Mouse (Mus musculus): ENCODE data around the gene Adgrf3.
"Not testable (repeated sequence)": the region's sequence is repeated elsewhere in the genome, so short reads cannot be mapped to it uniquely, and the experiment has no call there.

Adgrf3 gene

DNA sequence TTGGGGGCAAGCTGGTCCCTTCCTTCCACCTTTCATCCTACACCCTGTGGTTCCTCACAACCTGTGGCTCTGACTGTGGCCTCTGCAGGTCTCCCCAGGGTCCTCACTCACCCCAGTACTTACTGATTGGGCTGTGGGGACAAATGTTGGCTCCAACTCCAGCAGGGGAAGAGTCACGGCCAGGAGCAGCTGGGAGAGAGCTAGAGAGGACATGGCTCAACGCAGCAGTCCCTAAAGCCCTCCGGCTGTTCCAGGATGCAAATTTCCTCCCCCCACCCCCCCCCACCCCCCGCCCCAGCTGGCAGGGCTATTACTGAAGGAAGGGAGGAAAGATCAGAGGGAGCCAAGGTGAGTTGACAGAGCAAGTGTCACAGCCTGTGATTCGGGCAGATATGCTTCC is at the start of gene Adgrf3:
Gene Adgrf3 (minus strand): TSS at position 230 of the 400 bp plus-strand sequence.
- no peak for ATAC-seq (ENCODE audit: low TSS enrichment)

DNA sequence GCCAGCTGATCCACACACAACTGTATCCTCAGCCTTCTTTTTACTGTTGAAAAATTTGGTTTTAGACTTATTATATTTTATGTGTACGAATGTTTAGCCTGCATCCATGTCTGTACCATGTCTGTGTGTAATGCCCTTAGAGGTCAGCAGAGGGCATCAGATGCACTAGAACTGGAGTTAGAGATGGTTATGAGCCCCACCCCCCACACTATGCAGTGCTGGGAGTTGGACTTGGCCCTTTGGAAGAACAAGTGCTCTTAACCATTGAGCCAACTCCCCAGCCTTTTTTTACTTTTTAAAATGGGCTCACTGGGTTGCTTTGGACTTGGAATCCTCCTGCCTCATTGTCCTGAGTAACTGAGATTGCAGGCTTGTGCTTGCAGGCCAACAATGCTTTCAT is 42.1 kb upstream of the Adgrf3 start:
- ATAC-seq (ENCODE audit: low TSS enrichment), result no peak

DNA sequence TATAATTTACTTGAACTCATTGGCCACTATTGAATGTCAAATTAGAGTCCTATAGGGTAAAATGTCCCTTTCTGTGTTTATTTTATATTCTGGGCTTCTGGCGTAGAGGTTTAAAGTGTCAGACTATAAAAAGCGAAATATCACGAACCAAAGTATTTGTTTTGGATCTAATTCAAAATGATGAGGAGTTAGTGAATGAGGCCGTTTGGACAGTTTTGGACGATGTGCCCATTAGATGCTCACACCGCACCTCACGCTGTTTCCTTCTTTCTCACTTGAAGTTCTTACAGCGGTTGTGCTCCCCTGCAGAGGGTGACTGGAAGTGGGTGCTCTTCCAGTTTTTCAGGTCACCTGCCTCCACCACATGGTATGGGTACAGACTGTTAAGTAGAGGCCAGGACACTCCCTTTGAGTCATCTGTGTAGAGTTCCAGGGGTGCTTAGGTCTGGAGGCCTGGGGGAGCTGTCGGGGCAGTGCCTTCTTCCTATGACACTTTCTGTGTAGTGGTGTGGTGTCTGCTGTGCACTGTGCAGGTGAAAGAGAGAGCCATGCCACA is 40.4 kb upstream of the Adgrf3 start:
- ATAC-seq (ENCODE audit: low TSS enrichment), result no peak

DNA sequence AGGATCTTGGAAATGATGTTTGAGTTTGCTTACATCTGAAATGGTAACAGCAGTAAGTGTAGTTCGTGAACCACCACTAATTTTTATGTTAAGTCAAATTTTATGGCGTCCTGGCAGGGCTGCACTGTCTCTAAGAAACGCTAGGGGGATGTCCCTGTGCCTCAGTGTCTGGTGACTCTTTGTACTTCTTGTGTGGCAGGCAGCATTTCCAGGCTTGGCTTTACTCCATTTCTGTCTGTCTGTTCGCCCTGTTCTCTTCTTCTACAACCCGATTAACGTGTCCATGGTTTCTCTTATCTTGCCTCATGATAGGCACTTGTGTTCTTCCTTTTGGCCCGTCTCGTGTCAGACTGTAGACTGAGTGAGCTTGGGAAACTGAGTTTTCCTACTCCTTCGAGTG is 38.2 kb upstream of the Adgrf3 start:
- ATAC-seq (ENCODE audit: low TSS enrichment), result no peak

DNA sequence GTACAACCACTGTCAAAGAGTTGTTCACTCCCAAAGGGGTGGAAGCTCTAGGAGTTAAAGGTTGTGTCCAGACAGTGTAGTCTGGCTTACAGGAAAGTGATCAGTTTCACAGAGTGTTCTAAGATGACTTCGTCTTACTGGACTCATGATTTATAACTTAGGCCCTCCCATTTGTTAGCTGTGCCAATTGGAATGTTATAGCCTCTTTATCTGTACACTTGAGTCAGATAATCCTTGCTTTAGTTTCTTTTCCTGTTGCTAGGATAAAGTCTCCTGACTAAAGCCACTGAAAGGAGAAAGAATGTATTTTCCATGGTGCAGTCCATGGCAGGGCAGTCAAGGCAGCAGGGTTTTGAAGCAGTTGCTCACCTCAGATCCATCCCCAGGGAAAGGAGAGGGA is 36.9 kb upstream of the Adgrf3 start:
- ATAC-seq (ENCODE audit: low TSS enrichment), result no peak

DNA sequence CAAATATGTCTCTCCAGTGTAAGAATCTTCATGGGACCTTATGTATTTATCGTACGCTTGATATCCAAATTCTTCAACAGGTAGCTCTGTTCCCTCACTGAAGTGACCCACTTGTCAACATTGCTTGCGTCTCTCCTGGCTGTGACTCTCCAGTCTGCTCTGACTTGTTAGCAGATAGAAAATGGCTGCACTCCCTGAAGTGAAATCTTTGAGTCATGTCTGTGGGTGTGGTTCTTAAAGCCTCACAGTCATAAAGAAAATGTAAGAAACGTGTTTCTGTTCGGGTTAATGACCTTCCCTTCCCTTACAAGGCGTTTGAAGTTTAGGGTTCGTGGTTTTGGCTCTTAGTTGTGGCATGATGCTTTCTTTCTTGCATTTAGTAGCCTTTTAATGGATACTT is 35.0 kb upstream of the Adgrf3 start:
- ATAC-seq (ENCODE audit: low TSS enrichment), result no peak

DNA sequence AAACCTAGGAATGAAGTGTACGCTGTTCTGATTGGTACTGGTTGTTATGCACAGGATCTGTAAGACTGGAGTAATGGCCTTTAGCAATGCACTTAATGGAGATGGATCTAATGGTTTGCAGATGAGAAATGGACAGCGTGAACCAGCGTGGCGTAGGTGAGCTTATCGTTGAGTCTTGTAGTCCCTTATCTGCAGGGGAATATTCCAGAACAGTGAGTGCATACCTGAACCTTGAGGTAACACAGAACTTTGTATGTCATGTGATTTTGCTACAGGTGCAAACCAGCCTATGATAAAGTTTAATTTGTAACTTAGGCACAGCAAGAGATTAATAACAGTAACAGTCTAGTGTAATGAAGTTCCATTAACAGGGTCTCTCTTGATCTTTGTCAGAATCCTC is 33.0 kb upstream of the Adgrf3 start:
- ATAC-seq (ENCODE audit: low TSS enrichment), result no peak

DNA sequence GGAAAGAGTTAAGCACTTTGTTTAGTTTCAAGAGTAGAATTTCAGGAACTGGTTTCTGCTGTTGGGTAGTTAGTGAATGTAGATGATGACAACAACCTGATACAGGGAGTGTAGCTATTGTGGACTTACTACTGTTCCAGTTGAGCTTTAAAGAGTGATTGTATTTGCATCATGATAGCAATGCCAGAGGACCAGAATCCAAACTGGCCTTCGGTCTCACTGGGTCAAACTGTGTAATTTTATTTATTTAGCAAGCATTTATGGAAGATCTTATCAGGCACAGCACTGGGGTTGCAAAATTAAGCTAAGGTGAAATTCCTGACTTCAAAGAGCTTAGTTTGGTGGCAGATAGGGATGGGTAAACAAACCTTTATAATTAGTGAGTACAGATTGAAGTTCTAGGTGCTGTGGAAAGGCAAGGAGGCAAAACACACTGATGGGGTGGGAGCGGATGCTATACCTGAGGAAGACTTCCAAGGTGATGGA is 30.2 kb upstream of the Adgrf3 start:
- ATAC-seq (ENCODE audit: low TSS enrichment), result no peak

DNA sequence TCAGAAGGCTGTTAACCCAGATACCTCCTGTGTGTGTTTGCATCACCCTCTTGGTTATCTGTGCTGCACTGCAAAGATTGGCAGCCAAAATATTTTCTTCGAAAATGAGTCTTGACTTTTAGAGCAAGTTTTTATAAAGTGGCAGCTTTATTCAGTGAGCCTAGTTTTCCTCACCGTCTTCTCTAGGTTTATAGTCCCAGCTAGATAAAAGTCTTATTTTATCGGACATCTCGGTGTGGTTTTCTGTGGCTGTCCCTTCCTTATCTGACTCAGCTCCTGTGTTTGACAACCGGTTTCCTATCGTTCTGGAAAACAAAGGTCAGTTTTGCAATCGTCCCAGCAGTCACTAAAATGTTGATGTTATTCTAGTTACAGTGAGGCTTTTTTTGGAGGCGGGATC is 28.5 kb upstream of the Adgrf3 start:
- no peak for ATAC-seq (ENCODE audit: low TSS enrichment)

DNA sequence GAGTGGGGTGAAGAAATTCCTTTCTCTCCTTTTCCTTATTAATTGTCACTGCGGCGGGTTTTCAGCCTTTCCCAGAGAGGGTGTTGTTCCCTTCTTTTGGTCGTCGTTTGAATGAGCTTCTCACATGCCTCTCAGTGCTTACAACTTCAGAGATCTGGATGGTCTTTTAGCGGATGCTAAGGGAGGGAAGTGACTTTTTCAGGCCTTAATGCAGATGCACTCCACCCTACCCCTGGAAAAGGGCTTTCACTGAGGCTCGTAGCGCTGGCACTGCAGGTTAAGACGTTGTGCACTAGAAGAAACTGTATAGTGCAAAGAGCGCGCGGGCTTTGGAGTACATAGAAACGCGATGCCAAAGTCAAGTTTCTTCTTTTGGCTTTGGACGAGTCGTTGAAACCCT is 27.5 kb upstream of the Adgrf3 start:
- ATAC-seq (ENCODE audit: low TSS enrichment), result peak; percentile 15

DNA sequence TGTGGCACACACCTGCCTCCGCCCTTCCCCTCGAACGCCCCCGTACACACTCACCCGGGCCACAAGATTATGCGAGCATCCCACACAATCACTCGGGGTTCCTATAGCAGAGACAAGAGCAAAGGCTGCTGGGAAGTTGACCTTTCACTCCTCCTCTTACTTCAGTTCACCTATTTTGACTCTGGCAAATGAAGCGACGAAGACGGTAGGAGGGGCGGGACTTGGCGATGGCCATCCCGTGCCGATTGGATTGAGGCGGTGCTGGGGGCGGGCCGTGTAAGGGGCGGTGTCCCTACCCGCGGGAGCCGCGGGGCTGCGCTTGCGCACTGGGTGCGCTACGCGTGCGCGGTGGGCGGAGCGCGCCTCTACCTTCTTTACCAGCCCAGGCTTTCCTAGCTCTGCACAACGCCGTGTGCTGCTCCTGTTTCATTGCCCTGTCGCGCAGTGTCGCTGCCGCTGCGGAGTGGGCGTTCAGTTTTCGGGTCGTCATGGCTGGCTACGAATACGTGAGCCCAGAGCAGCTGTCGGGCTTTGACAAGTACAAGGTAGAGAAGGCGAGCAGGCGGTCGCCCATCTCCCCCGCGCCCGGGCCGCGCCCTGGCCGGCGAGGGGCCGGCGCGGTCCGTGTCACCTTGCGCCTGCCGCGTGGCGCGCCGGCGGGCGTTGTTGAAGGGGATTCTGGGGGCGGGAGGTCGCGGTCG is 26.9 kb upstream of the Adgrf3 start, which contains the start of gene Selenoi:
Gene Selenoi (plus strand): TSS at position 311 of the 701 bp plus-strand sequence.
- ATAC-seq (ENCODE audit: low TSS enrichment), result peak; percentile 99

DNA sequence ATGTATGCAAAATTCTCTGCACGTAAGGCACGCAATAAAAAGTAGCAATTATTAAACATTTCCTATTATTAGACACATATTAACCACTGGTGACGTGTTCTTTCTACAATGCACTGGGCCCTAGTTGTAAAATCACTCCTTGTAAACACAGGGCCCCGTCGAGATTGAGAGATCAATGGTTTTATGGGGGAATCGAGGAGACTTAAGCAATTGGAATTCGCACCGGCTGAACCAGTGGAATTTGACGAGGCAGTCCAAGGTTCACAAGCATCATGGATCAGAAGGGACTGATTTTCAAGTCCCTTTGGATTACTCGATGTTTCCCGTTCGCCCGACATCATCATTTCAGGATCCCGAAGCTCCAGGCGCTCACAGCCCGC is 26.4 kb upstream of the Adgrf3 start:
- ATAC-seq (ENCODE audit: low TSS enrichment), result no peak

DNA sequence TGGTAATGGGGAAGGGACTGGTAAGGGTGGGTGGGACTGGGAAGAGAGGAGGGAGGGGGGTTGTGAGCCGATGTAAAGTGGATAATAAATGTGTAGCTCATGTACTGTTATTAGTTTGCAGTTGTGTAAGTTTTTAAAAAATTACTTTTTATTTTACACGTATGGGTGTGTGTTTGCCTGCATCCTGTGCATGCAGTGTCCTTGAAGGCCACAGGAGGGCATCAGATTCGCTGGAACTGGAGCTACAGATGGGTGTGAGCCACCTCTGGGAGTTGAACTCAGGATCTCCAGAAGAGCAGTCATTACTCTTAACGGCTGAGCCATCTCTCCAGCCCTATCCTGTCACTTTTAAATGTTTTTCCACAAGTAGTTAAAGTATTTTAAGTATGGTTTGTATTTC is 25.4 kb upstream of the Adgrf3 start:
- no peak for ATAC-seq (ENCODE audit: low TSS enrichment)

DNA sequence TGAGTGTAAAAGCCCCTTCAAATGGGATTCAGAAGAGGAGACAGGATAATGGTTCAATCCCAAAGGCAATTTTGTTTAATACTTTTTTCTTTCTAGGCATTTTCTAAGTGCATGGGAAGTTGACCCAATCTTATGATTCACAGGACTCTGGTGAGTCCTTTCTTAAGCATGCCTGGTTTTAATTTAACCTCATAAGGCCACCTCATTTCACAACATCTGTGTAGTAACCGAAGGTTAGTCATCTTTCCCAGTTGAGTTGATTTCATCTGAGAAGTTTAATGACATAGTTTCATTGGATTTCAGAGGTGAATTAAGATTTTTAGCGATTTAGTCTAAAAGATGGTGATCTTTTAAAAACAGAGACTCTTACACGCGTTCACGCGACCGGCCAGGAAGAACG is 17.2 kb upstream of the Adgrf3 start:
- no peak for ATAC-seq (ENCODE audit: low TSS enrichment)

DNA sequence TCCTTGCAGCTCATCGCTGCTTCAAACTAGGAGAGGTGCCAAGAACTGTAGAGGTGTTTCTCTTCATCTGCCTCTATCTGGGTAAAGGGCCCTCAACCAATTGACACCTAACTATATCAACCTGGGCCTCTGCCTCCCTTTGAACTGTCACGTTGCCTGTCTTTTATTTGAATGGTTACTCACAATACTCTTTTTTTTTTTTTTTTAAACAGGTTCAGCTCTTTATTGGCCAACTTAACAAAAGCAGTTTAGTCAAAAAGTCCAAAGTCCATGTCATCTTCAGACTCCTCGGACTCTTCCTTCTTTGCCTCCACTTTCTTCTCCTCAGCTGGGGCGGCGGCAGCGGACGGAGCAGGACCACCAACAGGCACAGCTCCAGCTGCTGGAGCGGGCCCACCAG is 15.1 kb upstream of the Adgrf3 start:
- ATAC-seq (ENCODE audit: low TSS enrichment), result no peak

DNA sequence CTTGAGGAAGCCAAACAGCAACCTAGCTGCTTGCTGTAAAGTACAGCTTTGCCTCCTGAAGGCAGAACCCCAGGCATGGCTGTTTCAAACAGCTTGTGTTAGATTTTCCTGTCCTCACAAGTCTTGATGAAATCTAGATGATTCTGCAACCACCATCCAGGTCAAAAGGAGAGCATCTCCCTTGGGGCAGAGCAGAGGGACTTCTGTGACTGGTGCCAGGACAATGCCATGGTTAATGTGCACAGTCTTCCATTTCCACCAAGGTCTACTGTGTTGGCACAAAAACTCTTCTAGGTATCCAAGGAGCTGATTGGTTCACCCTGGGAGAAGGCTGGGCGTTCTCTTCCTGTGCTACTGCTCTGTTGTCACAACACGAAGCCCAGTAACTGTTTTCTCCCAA is 14.2 kb upstream of the Adgrf3 start:
- ATAC-seq (ENCODE audit: low TSS enrichment), result no peak

DNA sequence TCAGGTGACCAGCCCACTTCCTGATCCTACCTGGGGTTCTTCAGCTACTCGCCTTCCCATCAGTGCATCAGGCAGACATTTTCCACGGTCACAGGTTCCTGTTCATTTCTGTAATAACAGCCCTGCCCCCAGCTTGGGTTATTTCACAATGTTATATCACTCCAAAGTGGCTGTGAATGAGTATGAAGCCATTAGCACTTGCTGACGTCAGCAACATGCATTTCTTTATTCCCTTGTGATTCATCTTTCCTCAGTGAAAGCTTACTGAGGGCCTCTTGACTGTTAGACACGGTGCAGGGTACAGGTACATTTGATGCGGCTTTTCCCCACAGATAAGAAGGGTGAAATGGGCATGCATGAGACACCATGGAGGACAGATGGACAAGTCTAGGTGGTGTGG is 10.4 kb upstream of the Adgrf3 start:
- ATAC-seq (ENCODE audit: low TSS enrichment), result no peak

DNA sequence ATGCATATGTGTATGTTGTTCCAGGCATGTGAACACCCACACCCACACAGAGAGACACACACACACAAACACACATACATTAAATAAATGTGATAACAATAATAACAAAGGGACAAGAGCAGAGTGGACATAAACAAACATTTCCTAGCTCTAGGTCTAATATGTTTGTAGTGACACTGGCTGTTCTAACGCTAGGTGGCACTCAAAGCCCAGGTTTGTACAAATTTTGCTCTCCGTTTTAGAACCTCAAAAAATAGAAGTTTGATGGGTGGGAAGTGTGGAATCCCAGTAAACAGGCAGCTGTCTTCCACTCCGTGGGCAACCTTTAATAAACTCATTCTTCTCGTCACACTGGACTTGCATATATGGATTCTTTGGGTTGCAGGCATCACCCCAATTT is 9.4 kb upstream of the Adgrf3 start:
- ATAC-seq (ENCODE audit: low TSS enrichment), result peak; percentile 74

DNA sequence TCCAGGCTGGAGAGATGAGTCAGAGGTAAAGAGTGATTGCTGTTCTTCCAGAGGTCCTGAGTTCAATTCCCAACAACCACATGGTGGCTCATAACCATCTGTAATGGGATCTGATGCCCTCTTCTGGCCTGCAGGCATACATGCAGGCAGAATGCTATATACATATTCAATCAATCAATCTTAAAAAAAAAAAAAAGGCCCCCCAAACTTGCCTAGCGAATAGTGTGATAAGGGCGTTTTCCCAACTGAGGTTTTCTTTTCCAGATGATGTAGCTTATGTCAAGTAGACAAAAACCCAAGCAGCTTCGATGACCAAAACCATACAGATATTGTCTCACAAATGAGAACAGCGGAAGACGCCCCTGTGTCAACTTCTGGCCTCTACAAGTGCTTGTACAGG is 5.2 kb upstream of the Adgrf3 start:
- not testable (repeated sequence) for ATAC-seq (ENCODE audit: low TSS enrichment)

DNA sequence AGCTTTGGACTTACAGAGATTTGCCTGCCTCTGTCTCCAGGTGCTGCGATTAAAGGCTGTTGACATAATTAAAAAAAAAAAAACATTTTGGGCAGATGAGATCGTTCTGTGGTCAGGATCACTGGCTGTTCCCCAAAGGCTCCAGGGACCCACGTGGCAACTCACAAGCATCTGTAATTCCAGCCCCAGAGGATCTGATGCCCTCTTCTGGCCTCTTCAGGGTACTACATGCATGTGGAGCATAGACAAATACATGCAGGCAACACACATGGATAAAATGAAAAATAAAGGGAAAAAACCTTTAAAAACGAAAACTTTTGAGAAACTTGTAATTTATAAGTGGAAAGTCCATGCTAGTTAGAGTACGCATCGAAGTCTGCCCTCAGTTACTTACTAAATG is 1.8 kb upstream of the Adgrf3 start:
- ATAC-seq (ENCODE audit: low TSS enrichment), result no peak

DNA sequence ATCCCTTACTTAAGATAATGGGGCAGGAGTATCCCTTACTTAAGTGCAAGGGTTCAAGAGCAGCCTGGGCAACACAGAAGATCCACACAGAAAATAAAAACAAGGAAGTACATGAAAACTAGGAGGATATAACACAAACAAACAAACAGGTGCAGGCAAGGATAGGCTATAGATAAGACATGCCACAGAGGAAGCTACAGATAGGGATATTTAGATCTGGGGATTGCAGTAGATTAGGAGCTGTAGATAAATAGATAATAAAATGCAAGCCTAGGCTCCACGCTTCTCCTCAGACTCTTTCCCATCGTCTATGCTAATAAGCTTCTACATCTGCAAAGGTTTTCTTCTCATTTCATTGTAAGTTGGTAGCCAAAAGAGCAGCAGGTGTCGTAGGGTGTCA is 488 bp downstream of the Adgrf3 start:
- ATAC-seq (ENCODE audit: low TSS enrichment), result no peak

DNA sequence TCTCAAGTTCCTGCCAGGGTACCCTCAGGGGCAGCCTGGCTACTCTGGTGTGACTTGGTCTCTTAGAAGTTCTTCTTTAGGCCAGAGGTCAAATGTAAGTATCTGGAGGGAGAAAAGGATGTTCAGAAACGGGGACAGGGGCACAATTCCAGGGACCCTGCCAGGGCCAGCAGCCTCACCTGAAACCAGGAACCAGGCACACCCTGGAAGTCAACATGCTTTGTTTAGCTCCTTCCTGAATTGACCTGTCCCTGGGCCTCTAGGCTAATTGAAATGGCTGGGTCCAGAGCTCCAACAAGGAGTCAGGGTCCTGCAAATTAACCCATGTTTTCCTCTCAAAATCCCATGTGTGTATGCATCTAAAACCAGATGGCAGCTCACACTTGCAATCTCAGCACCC is 1.1 kb downstream of the Adgrf3 start:
- ATAC-seq (ENCODE audit: low TSS enrichment), result no peak

DNA sequence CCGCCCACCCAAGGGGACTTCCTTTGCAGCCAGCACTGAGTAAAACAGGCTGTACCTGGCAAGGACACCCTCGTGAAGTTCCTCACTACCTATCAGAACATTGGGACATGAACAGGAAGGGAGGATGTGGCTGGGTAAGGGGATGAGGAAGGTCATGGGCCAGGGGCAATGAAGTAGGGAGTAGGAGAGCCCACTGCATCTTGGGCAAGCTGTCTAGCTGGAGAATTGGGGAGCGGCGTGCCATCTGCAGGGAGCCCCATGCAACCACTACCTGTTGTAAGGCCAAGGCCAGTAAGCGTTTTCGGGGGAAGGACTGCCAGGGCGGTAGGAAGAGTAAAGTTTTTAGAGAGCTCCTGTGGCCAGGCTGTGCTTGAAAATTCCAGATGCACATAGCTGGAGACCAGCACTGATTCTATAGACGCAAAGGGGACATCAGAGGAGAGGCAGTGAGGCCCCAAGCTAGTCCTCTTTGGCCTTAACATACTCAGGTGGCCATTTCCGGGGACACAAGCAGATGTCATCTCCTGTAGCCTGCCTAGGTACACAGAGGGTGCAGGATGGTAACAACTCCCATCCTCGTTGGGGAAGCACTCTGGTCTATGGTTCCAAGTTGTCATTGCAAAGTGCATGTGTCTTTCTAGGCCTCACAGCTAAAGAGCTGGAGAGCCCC is 2.2 kb downstream of the Adgrf3 start:
- ATAC-seq (ENCODE audit: low TSS enrichment), result no peak
